Mouse (Mus musculus) cortical plate, adult 2 months (tissue): ENCODE measurements around the gene Idua. TPM values are rescaled to one million over a fixed set of nuclear protein-coding genes. Genes with fewer than 3 reads are reported as not detected.

Experiments used
- H3K27ac ChIP-seq: fragments of 200-500 bp; 2 replicates; pipeline ENCODE4 v1.5.1; 2012; ENCODE audit warnings: low read length, control low read depth, inconsistent platforms; ENCODE audit not compliant: insufficient read depth
- H3K4me1 ChIP-seq: fragments of 200-500 bp; 2 replicates; pipeline ENCODE4 v1.6.1; 2011; ENCODE audit warnings: low read length; ENCODE audit not compliant: control insufficient read depth, insufficient read depth
- H3K4me3 ChIP-seq: fragments of 200-500 bp; 2 replicates; pipeline ENCODE4 v1.5.1; 2011; ENCODE audit warnings: mild to moderate bottlenecking, low read length, control low read depth; ENCODE audit not compliant: insufficient read depth
- CTCF ChIP-seq: fragments of 200-500 bp; IDR thresholded peaks from 2 replicates; pipeline ENCODE4 v1.5.1; 2011; ENCODE audit warnings: mild to moderate bottlenecking, control low read depth, low read length; ENCODE audit not compliant: insufficient read depth; ENCODE audit errors: extremely low read depth
- POLR2A ChIP-seq: fragments of 200-500 bp; IDR thresholded peaks from 2 replicates; pipeline ENCODE4 v1.6.1; 2011; ENCODE audit warnings: mild to moderate bottlenecking, low read length, control low read depth; ENCODE audit not compliant: insufficient read depth; ENCODE audit errors: extremely low read depth
- polyA plus RNA-seq: library from polyadenylated mRNA; depleted of rRNA; stranded (reverse); fragments of >200 nt; gene quantifications from 2 replicates; pipeline ENCODE4 v1.2.3, GENCODE M21; 2012

The Idua gene
- polyA plus RNA-seq, 1 experiment = 24.0 TPM

- peaks cover 5% of the 10 kb centered on the region for H3K4me1 ChIP-seq
- no peak overlapping the region for H3K4me3 ChIP-seq
- TF ChIP-seq POLR2A (no peak), CTCF (no peak)
- no peak overlapping the region for H3K27ac ChIP-seq
Measured at GRCm38 (mm10) chr5:108665066-108665465, 4.9 kb downstream of the Idua start.

- Histone ChIP-seq H3K4me1 (peaks cover 2% of the 10 kb centered on the region), H3K4me3 (no peak overlapping the region), H3K27ac (no peak overlapping the region)
- no peak for TF ChIP-seq CTCF
- TF ChIP-seq POLR2A = no peak
Measured at GRCm38 (mm10) chr5:108667370-108667769, 7.2 kb downstream of the Idua start.

GRCm38 (mm10) chr5:108668387-108668932 lies 8.3 kb downstream of the Idua start:
- H3K4me3 ChIP-seq = peak overlapping the region; percentile 81
- no peak for TF ChIP-seq CTCF
- TF ChIP-seq POLR2A = no peak
- peak overlapping the region; percentile 98 for H3K27ac ChIP-seq
- peaks cover 2% of the 10 kb centered on the region for H3K4me1 ChIP-seq

GRCm38 (mm10) chr5:108668977-108669936 lies 9.1 kb downstream of the Idua start, which contains the start of gene Dgkq:
Dgkq (minus strand) TSS chr5:108669672.
- peak; percentile 78; the same call in 1 of the 2 replicates for TF ChIP-seq POLR2A
- peak; percentile 56 for TF ChIP-seq CTCF
- Histone ChIP-seq H3K4me1 (peaks cover 2% of the 10 kb centered on the region), H3K4me3 (peak within 1 kb of the TSS; percentile 81), H3K27ac (peak within 1 kb of the TSS; percentile 98)

GRCm38 (mm10) chr5:108669986-108670385 lies 9.9 kb downstream of the Idua start:
- H3K4me1 ChIP-seq = peaks cover 2% of the 10 kb centered on the region
- H3K4me3 ChIP-seq = peak overlapping the region; percentile 81
- TF ChIP-seq POLR2A = no peak
- TF ChIP-seq CTCF = no peak
- H3K27ac ChIP-seq = 0 out of 2 replicates have a peak overlapping the region, but pooled peaks have one; percentile 10

GRCm38 (mm10) chr5:108670785-108671184 lies 10.7 kb downstream of the Idua start:
- TF ChIP-seq POLR2A = no peak
- peak; percentile 60 for TF ChIP-seq CTCF
- H3K4me1 ChIP-seq = peaks cover 2% of the 10 kb centered on the region
- H3K4me3 ChIP-seq = no peak overlapping the region
- no peak overlapping the region for H3K27ac ChIP-seq

GRCm38 (mm10) chr5:108671757-108672156 lies 11.6 kb downstream of the Idua start:
- Histone ChIP-seq H3K27ac (no peak overlapping the region), H3K4me3 (no peak overlapping the region), H3K4me1 (peaks cover 2% of the 10 kb centered on the region)
- TF ChIP-seq CTCF = no peak
- TF ChIP-seq POLR2A = no peak

GRCm38 (mm10) chr5:108674624-108675023 lies 14.5 kb downstream of the Idua start:
- Histone ChIP-seq H3K27ac (no peak overlapping the region), H3K4me3 (no peak overlapping the region)
- TF ChIP-seq POLR2A = no peak
- TF ChIP-seq CTCF = no peak

GRCm38 (mm10) chr5:108675251-108675816 lies 15.2 kb downstream of the Idua start, which contains the start of gene Slc26a1:
Slc26a1 (minus strand) TSS chr5:108675569.
- H3K4me3 ChIP-seq = no peak within 1 kb of the TSS
- H3K4me1 ChIP-seq = peaks cover 5% of the 10 kb centered on the region; the same call in 1 of the 2 replicates
- TF ChIP-seq POLR2A (no peak), CTCF (no peak)
- H3K27ac ChIP-seq = no peak within 1 kb of the TSS

More at GRCm38 (mm10) chr5:108674624-108675023, 14.5 kb downstream of the Idua start:
- peaks cover 7% of the 10 kb centered on the region for H3K4me1 ChIP-seq
